Mouse (Mus musculus) adrenal gland (tissue): ENCODE data around the gene Trim8.

Source experiments
- intact Hi-C: fragments of 180-260 bp; cut with DNase I; formaldehyde crosslinking; loops from one replicate; pipeline ENCODE4 v1.15.1; 2025

Gene Trim8

GRCm38 (mm10) chr19:46503351-46504084 lies 2.0 kb downstream of the Trim8 start:
- intact Hi-C loops = loop anchor here (5.0 kb wide), 1 partner anchor 51 kb away; no protein-coding TSS in a partner anchor

- intact Hi-C loops = loop anchor here (5.0 kb wide), 1 partner anchor 52 kb away; no protein-coding TSS in a partner anchor
Observed at GRCm38 (mm10) chr19:46504085-46504552, 2.6 kb downstream of the Trim8 start.

- intact Hi-C loops = loop anchor here (5.0 kb wide), 1 partner anchor 53 kb away; no protein-coding TSS in a partner anchor
Observed at GRCm38 (mm10) chr19:46504822-46505417, 3.4 kb downstream of the Trim8 start.

GRCm38 (mm10) chr19:46505646-46506371 lies 4.3 kb downstream of the Trim8 start:
- intact Hi-C loops = no loop called here

- intact Hi-C loops = no loop called here
Observed at GRCm38 (mm10) chr19:46506372-46506717, 4.8 kb downstream of the Trim8 start.

GRCm38 (mm10) chr19:46507181-46507581 lies 5.7 kb downstream of the Trim8 start:
- intact Hi-C loops = no loop called here

GRCm38 (mm10) chr19:46507806-46508205 lies 6.3 kb downstream of the Trim8 start:
- intact Hi-C loops = no loop called here

- intact Hi-C loops = no loop called here
Observed at GRCm38 (mm10) chr19:46508738-46509137, 7.2 kb downstream of the Trim8 start.

- intact Hi-C loops = no loop called here
Observed at GRCm38 (mm10) chr19:46509202-46509601, 7.7 kb downstream of the Trim8 start.

GRCm38 (mm10) chr19:46509736-46510135 lies 8.2 kb downstream of the Trim8 start:
- intact Hi-C loops = no loop called here

GRCm38 (mm10) chr19:46510401-46510800 lies 8.9 kb downstream of the Trim8 start:
- intact Hi-C loops = no loop called here

- intact Hi-C loops = no loop called here
Observed at GRCm38 (mm10) chr19:46510824-46511223, 9.3 kb downstream of the Trim8 start.

GRCm38 (mm10) chr19:46511263-46511662 lies 9.8 kb downstream of the Trim8 start:
- intact Hi-C loops = no loop called here

GRCm38 (mm10) chr19:46514387-46514786 lies 12.9 kb downstream of the Trim8 start:
- intact Hi-C loops = no loop called here

GRCm38 (mm10) chr19:46515287-46515821 lies 13.9 kb downstream of the Trim8 start:
- intact Hi-C loops = no loop called here

GRCm38 (mm10) chr19:46516667-46517528 lies 15.4 kb downstream of the Trim8 start:
- intact Hi-C loops = no loop called here

- intact Hi-C loops = no loop called here
Observed at GRCm38 (mm10) chr19:46517529-46518351, 16.2 kb downstream of the Trim8 start.

- intact Hi-C loops = no loop called here
Observed at GRCm38 (mm10) chr19:46518352-46518787, 16.9 kb downstream of the Trim8 start.

- intact Hi-C loops = no loop called here
Observed at GRCm38 (mm10) chr19:46518828-46519621, 17.5 kb downstream of the Trim8 start.
